Mouse (Mus musculus) liver, embryonic 14.5 days (tissue): ENCODE measurements at regions not wholly inside any gene's neighbourhood (a gene's known extent, or its start where the extent isn't known, plus 50 kb on each side); places are given as distances from the start of the nearest gene placed in this dataset.

Experiments
- CTCF ChIP-seq: IDR thresholded peaks from 2 replicates; pipeline ENCODE4 v1.5.1; 2016; ENCODE audit warnings: antibody characterized with exemption, low read depth, control low read depth
- EP300 ChIP-seq: IDR thresholded peaks from 2 replicates; pipeline ENCODE4 v1.6.1; 2016; ENCODE audit warnings: antibody characterized with exemption, low read depth

DNA sequence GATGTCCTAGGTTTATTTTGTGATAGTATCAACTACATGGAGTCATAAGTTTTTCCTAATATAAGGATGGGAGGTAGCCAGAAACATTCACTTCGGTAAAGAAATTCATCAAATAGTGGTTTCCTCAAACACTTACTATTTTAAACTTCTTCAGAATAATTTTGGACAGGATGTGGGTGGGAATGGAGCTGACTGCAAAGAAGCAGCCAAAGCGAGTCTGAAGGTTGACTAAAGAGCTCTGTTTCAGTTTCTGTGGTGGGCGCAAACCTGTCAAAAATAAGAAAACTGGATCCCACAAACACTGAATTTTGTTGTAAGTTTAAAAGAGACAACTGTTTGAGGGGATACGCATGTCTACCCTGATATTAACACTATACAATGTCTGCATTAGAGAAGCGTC is 438.2 kb upstream of the Fign start:
- TF ChIP-seq CTCF = no peak
- no peak for TF ChIP-seq EP300
